Mouse (Mus musculus) forebrain, embryonic 10.5 days (tissue): Measurements from ENCODE around the gene Tgfbr3l. TPM values are rescaled to one million over a fixed set of nuclear protein-coding genes. Genes with fewer than 3 reads are reported as not detected.

Source experiments
- polyA plus RNA-seq: library from polyadenylated mRNA; unstranded; fragments of >200 nt; fragmentation: Nextera tagmentation; extraction: Ambion mirVana; gene quantifications from 2 replicates; pipeline ENCODE4 v1.2.1, GENCODE M21; 2016

Tgfbr3l gene
- polyA plus RNA-seq, 1 experiment from 2014 or later = 4.1 TPM

Other genes starting within 250 kb of the Tgfbr3l start
- gene Cd209f, start 142.4 kb upstream of the Tgfbr3l start, polyA plus RNA-seq = not detected in 2 replicates
- not detected in 2 replicates for gene Cd209g, start 114.1 kb upstream of the Tgfbr3l start, polyA plus RNA-seq
- gene Evi5l, start 81.6 kb upstream of the Tgfbr3l start, polyA plus RNA-seq = 17.8 and 21.9 TPM in 2 replicates
- 14.8 and 18.3 TPM in 2 replicates for gene Prr36, start 30.8 kb upstream of the Tgfbr3l start, polyA plus RNA-seq
- gene Lrrc8e, start 21.4 kb upstream of the Tgfbr3l start, polyA plus RNA-seq = 0.12 and 0.22 TPM in 2 replicates
- gene Map2k7, start 9.5 kb upstream of the Tgfbr3l start, polyA plus RNA-seq = 29.9 and 31.4 TPM in 2 replicates
- gene Gm49320, start 9.3 kb upstream of the Tgfbr3l start, polyA plus RNA-seq = 0.70 and 0.81 TPM in 2 replicates
- gene Snapc2, start 4.9 kb downstream of the Tgfbr3l start, polyA plus RNA-seq = 64.0 and 64.7 TPM in 2 replicates
- 111 and 120 TPM in 2 replicates for gene Ctxn1, start 11.1 kb downstream of the Tgfbr3l start, polyA plus RNA-seq
- 69.8 and 70.2 TPM in 2 replicates for gene Timm44, start 27.7 kb downstream of the Tgfbr3l start, polyA plus RNA-seq
- 23.6 and 26.4 TPM in 2 replicates for gene Ccl25, start 77.0 kb downstream of the Tgfbr3l start, polyA plus RNA-seq
- 354 and 371 TPM in 2 replicates for gene Elavl1, start 77.2 kb downstream of the Tgfbr3l start, polyA plus RNA-seq
- 11.5 and 13.8 TPM in 2 replicates for gene Cers4, start 244.8 kb downstream of the Tgfbr3l start, polyA plus RNA-seq